Mouse (Mus musculus) myocyte (in vitro differentiated cells): ENCODE measurements around the gene Supt20. TPM values are rescaled to one million over a fixed set of nuclear protein-coding genes. Genes with fewer than 3 reads are reported as not detected.
"Not testable (repeated sequence)": the region's sequence is repeated elsewhere in the genome, so short reads cannot be mapped to it uniquely, and the experiment has no call there.

Experiments used
- H3K27me3 ChIP-seq: one replicate; pipeline ENCODE4 v1.6.1; 2011; ENCODE audit not compliant: control insufficient read depth, insufficient read depth, insufficient read length
- H3K36me3 ChIP-seq: one replicate; pipeline ENCODE4 v1.6.1; 2011; ENCODE audit not compliant: control insufficient read depth, insufficient read depth
- H3K4me2 ChIP-seq: one replicate; pipeline ENCODE4 v1.6.1; 2011; ENCODE audit warnings: low read depth, control low read depth
- H3K4me3 ChIP-seq: one replicate; pipeline ENCODE4 v1.5.1; 2011; ENCODE audit warnings: mild to moderate bottlenecking, control low read depth, moderate library complexity
- H3K79me2 ChIP-seq: one replicate; pipeline ENCODE4 v1.6.1; 2011; ENCODE audit not compliant: control insufficient read depth, insufficient read depth
- H3ac ChIP-seq: one replicate; pipeline ENCODE4 v1.6.1; 2011; ENCODE audit not compliant: control insufficient read depth, insufficient read length
- CEBPB ChIP-seq: IDR thresholded peaks from 2 replicates; pipeline ENCODE4 v1.6.1; 2011; ENCODE audit warnings: mild to moderate bottlenecking, moderate library complexity; ENCODE audit not compliant: poor library complexity, insufficient read depth, severe bottlenecking
- E2F4 ChIP-seq: IDR thresholded peaks from one replicate; pipeline ENCODE4 v1.6.1; 2011; ENCODE audit warnings: mild to moderate bottlenecking, control low read depth, moderate library complexity; ENCODE audit not compliant: insufficient read depth
- MAX ChIP-seq: IDR thresholded peaks from one replicate; pipeline ENCODE4 v1.6.1; 2011; ENCODE audit warnings: low read depth, mild to moderate bottlenecking, control low read depth
- MYOD1 ChIP-seq, 3 experiments: IDR thresholded peaks; one replicate each; pipeline ENCODE4 v1.6.1; 2011; ENCODE audit warnings: control low read depth in 2 of 3, low read depth in 2 of 3, mild to moderate bottlenecking in 2 of 3, moderate library complexity in 1 of 3; ENCODE audit not compliant: insufficient read length in 2 of 3, control insufficient read depth in 1 of 3
- MYOG ChIP-seq, 3 experiments: IDR thresholded peaks; one replicate each; pipeline ENCODE4 v1.6.1; 2011; ENCODE audit warnings: control low read depth in 2 of 3, low read depth in 2 of 3, mild to moderate bottlenecking in 2 of 3; ENCODE audit not compliant: insufficient read length in 2 of 3, control insufficient read depth in 1 of 3, insufficient read depth in 1 of 3
- POLR2A ChIP-seq: IDR thresholded peaks from one replicate; pipeline ENCODE4 v1.6.1; 2011; ENCODE audit warnings: low read depth, mild to moderate bottlenecking, control low read depth, moderate library complexity; ENCODE audit not compliant: insufficient read length
- POLR2AphosphoS2 ChIP-seq: IDR thresholded peaks from one replicate; pipeline ENCODE4 v1.6.1; 2011; ENCODE audit warnings: low read depth, control low read depth; ENCODE audit not compliant: insufficient read length
- REST ChIP-seq: IDR thresholded peaks from one replicate; pipeline ENCODE4 v1.6.1; 2011; ENCODE audit warnings: mild to moderate bottlenecking, control low read depth, moderate library complexity; ENCODE audit not compliant: insufficient read depth, insufficient read length
- SRF ChIP-seq: IDR thresholded peaks from one replicate; pipeline ENCODE4 v1.6.1; 2011; ENCODE audit warnings: low read depth; ENCODE audit not compliant: control insufficient read depth, insufficient read length
- TCF12 ChIP-seq: IDR thresholded peaks from one replicate; pipeline ENCODE4 v1.6.1; 2011; ENCODE audit warnings: mild to moderate bottlenecking, control low read depth; ENCODE audit not compliant: poor library complexity, insufficient read depth, severe bottlenecking
- TCF3 ChIP-seq: IDR thresholded peaks from one replicate; pipeline ENCODE4 v1.6.1; 2011; ENCODE audit warnings: low read depth, control low read depth; ENCODE audit not compliant: insufficient read length
- USF1 ChIP-seq: IDR thresholded peaks from one replicate; pipeline ENCODE4 v1.6.1; 2011; ENCODE audit warnings: low read depth, mild to moderate bottlenecking, control low read depth, moderate library complexity
- polyA plus RNA-seq: library from polyadenylated mRNA; unstranded; fragments of >200 nt; fragmentation: generic; extraction: Trizol; gene quantifications from one replicate; pipeline ENCODE4 v1.2.1, GENCODE M21; 2012; ENCODE audit warnings: missing spikeins

Supt20 gene
- polyA plus RNA-seq, 1 experiment = 13.0 TPM

GRCm38 (mm10) chr3:54689091-54689490 is 3.5 kb upstream of the Supt20 start:
- no peak overlapping the region for H3K4me2 ChIP-seq
- peaks cover 4% of the 10 kb centered on the region for H3K79me2 ChIP-seq
- H3K36me3 ChIP-seq = no peaks in the 10 kb centered on the region
- no peak for TF ChIP-seq MAX
- no peak for TF ChIP-seq TCF3
- no peak for TF ChIP-seq CEBPB
- no peak for TF ChIP-seq REST
- no peak for TF ChIP-seq MYOG (IDR thresholded peaks at IDR 0.05; ENCODE audit: control insufficient read depth in 1 of 3, insufficient read depth in 1 of 3, insufficient read length in 2 of 3, low read depth in 2 of 3)
- TF ChIP-seq E2F4 = no peak
- no peak for TF ChIP-seq MYOD1 (IDR thresholded peaks at IDR 0.05; ENCODE audit: control insufficient read depth in 1 of 3, insufficient read length in 2 of 3, low read depth in 2 of 3)
- TF ChIP-seq POLR2AphosphoS2 = no peak
- no peak for TF ChIP-seq SRF
- no peak for TF ChIP-seq TCF12
- no peak for TF ChIP-seq USF1
- no peak for TF ChIP-seq POLR2A
- H3ac ChIP-seq = no peak overlapping the region
- H3K27me3 ChIP-seq = no peaks in the 10 kb centered on the region
- H3K4me3 ChIP-seq = no peak overlapping the region

GRCm38 (mm10) chr3:54693056-54693415 is 429 bp downstream of the Supt20 start:
- TF ChIP-seq CEBPB (no peak), REST (no peak), E2F4 (no peak), TCF12 (no peak), MAX (no peak), MYOG (IDR thresholded peaks at IDR 0.05; ENCODE audit: control insufficient read depth in 1 of 3, insufficient read depth in 1 of 3, insufficient read length in 2 of 3, low read depth in 2 of 3) (no peak), SRF (no peak), USF1 (no peak), POLR2AphosphoS2 (no peak), MYOD1 (IDR thresholded peaks at IDR 0.05; ENCODE audit: control insufficient read depth in 1 of 3, insufficient read length in 2 of 3, low read depth in 2 of 3) (no peak), POLR2A (no peak), TCF3 (no peak)
- Histone ChIP-seq H3K27me3 (no peaks in the 10 kb centered on the region), H3K4me2 (peak overlapping the region; percentile 83), H3K4me3 (peak overlapping the region; percentile 54), H3K36me3 (peaks cover 8% of the 10 kb centered on the region), H3K79me2 (peaks cover 15% of the 10 kb centered on the region), H3ac (peak overlapping the region; percentile 24)

GRCm38 (mm10) chr3:54699759-54700301 is 7.2 kb downstream of the Supt20 start:
- Histone ChIP-seq H3K27me3 (no peaks in the 10 kb centered on the region), H3ac (no peak overlapping the region), H3K4me3 (no peak overlapping the region), H3K79me2 (peaks cover 3% of the 10 kb centered on the region), H3K36me3 (peaks cover 34% of the 10 kb centered on the region), H3K4me2 (no peak overlapping the region)
- no peak for TF ChIP-seq TCF3
- no peak for TF ChIP-seq POLR2A
- TF ChIP-seq MYOD1 (IDR thresholded peaks at IDR 0.05; ENCODE audit: control insufficient read depth in 1 of 3, insufficient read length in 2 of 3, low read depth in 2 of 3) = no peak
- no peak for TF ChIP-seq USF1
- TF ChIP-seq CEBPB = no peak
- no peak for TF ChIP-seq MAX
- no peak for TF ChIP-seq E2F4
- no peak for TF ChIP-seq REST
- no peak for TF ChIP-seq TCF12
- no peak for TF ChIP-seq POLR2AphosphoS2
- no peak for TF ChIP-seq SRF
- no peak for TF ChIP-seq MYOG (IDR thresholded peaks at IDR 0.05; ENCODE audit: control insufficient read depth in 1 of 3, insufficient read depth in 1 of 3, insufficient read length in 2 of 3, low read depth in 2 of 3)

- H3K36me3 ChIP-seq = peaks cover 59% of the 10 kb centered on the region
- H3K4me3 ChIP-seq, H3ac ChIP-seq, H3K27me3 ChIP-seq, H3K79me2 ChIP-seq, H3K4me2 ChIP-seq: not testable (repeated sequence)
Measured at GRCm38 (mm10) chr3:54704106-54704505, 11.5 kb downstream of the Supt20 start.

GRCm38 (mm10) chr3:54708972-54709371 is 16.4 kb downstream of the Supt20 start:
- Histone ChIP-seq H3K27me3 (no peaks in the 10 kb centered on the region), H3K79me2 (no peaks in the 10 kb centered on the region), H3K4me2 (no peak overlapping the region), H3ac (no peak overlapping the region), H3K36me3 (peaks cover 88% of the 10 kb centered on the region), H3K4me3 (no peak overlapping the region)
- no peak for TF ChIP-seq TCF12
- TF ChIP-seq REST = no peak
- TF ChIP-seq MYOG (IDR thresholded peaks at IDR 0.05; ENCODE audit: control insufficient read depth in 1 of 3, insufficient read depth in 1 of 3, insufficient read length in 2 of 3, low read depth in 2 of 3) = no peak
- no peak for TF ChIP-seq MYOD1 (IDR thresholded peaks at IDR 0.05; ENCODE audit: control insufficient read depth in 1 of 3, insufficient read length in 2 of 3, low read depth in 2 of 3)
- TF ChIP-seq USF1 = no peak
- no peak for TF ChIP-seq TCF3
